15 mouse cellular contexts compared by ENCODE assay signal in the genomic region with DNA sequence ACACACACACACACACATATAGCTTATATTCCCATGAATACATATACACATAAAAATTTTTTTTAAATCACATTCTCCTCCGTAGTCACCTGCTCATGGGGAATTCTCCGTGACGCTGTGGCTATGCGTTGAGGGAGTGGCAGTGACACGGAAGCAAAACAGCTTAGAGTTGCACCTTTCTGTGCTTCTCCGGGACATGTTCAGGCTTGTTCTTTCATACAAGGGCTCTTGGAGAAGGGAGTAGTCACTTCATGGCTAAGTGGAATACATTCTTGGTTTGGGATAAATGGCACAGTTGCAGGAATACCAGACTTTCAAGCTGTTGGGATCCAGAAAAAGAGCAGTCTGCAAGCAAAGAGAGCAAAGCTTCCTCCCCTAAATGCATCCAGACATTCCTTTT. TPM values are rescaled to one million over a fixed set of nuclear protein-coding genes. Genes with fewer than 3 reads are reported as not detected.
DNase-seq lines count a peak whose midpoint lies in the region.
"Had no signal": no experiment of that assay in that cellular context is flagged by ENCODE, and none has a peak within 500 bp of the region (broad histone marks: within the 10 kb centered on the region; RNA-seq: fewer than 3 reads in every experiment).

No protein-coding gene starts in this region.

- DNase-seq in urinary bladder, postnatal 14 days (ENCODE audit: low spot score): peak; percentile 38
- DNase-seq in urinary bladder, adult 2 months (ENCODE audit: low spot score): no peak
- DNase-seq in ES-CJ7 (ENCODE audit: low read depth, low spot score) (peak; percentile 58), ZHBTc4 (ENCODE audit: low read depth, low spot score) (peak; percentile 92)
- DNase-seq in gastrocnemius, postnatal 4 days (ENCODE audit: low spot score in 2 of 2): no peak
- DNase-seq in layer of hippocampus, adult 18-20 months (ENCODE audit: low spot score in 2 of 2): no peak
- DNase-seq: adrenal gland, adult 2 months; adrenal gland, postnatal 14 days; cerebellum, adult 11 months; cerebellum, adult 2 months; cerebellum, adult 9-11 months; cerebellum, postnatal 25 days; embryo, embryonic 11 days; gastrocnemius, postnatal 25 days; heart, adult 2 months had no signal

RNA-seq across cellular contexts. Expression of a gene that starts 5.7 kb away (rescaled TPM):
- polyA plus RNA-seq in urinary bladder, adult 2 months (2012; rRNA removed): 23.2 and 36.2 TPM in 2 replicates
- 10 to 100 TPM; 41.5 to 45.7 TPM for total RNA-seq in gastrocnemius, postnatal 4 days (2021)
- total RNA-seq in layer of hippocampus, adult 18-20 months (2021): 10 to 100 TPM; 71.7 to 74.0 TPM

RNA-seq across cellular contexts. Expression of a gene that starts 51.6 kb away (rescaled TPM):
- polyA plus RNA-seq in urinary bladder, adult 2 months (2012; rRNA removed): 17.0 and 19.5 TPM in 2 replicates
- 10 to 100 TPM; 19.2 to 21.4 TPM for total RNA-seq in gastrocnemius, postnatal 4 days (2021)
- 10 to 100 TPM; 22.9 to 25.4 TPM for total RNA-seq in layer of hippocampus, adult 18-20 months (2021)

Comparison
In these comparisons a context has a peak if more than half of its experiments do, and no peak if none do; other contexts are left out.
1. DNase-seq: peak in urinary bladder, postnatal 14 days (single experiment), ES-CJ7 (single experiment) and ZHBTc4 (single experiment); none in urinary bladder, adult 2 months (single experiment), gastrocnemius, postnatal 4 days (0 of 2) and layer of hippocampus, adult 18-20 months (0 of 2).